Mouse (Mus musculus): Measurements from ENCODE around the gene Sult2a5.

The Sult2a5 gene

GRCm38 (mm10) chr7:13623667-13624066, at the start of gene Sult2a5:
Gene Sult2a5, plus strand, starts transcription at chr7:13623967.
- no peak for DNase-seq (ENCODE audit: low read depth)

All from c-Kit-positive CD71-positive TER-119-negative erythroid progenitor cells, embryonic 14.5 days (primary cell).